Mouse (Mus musculus) neural tube, embryonic 15.5 days (tissue): Measurements from ENCODE around the gene Btn2a2. TPM values are rescaled to one million over a fixed set of nuclear protein-coding genes. Genes with fewer than 3 reads are reported as not detected.

Experiments used
- ATAC-seq: fragments of 200-750 bp; cut with Nextera tagmentation; 2 replicates; pipeline ENCODE4 v1.8.0; 2017; ENCODE audit warnings: mild to moderate bottlenecking, moderate TSS enrichment, moderate library complexity; ENCODE audit not compliant: low FRiP score
- H3K27ac ChIP-seq: fragments of 300-500 bp; sonication (generic); replicated peaks from 2 replicates; pipeline ENCODE4 v1.5.1; 2015; ENCODE audit warnings: mild to moderate bottlenecking, inconsistent platforms
- H3K27me3 ChIP-seq: fragments of 300-500 bp; sonication (generic); replicated peaks from 2 replicates; pipeline ENCODE4 v1.6.1; 2015; ENCODE audit warnings: inconsistent platforms
- H3K36me3 ChIP-seq: fragments of 300-500 bp; sonication (generic); 2 replicates; pipeline ENCODE4 v1.6.1; 2015; ENCODE audit warnings: inconsistent platforms
- H3K4me1 ChIP-seq: fragments of 300-500 bp; sonication (generic); 2 replicates; pipeline ENCODE4 v1.6.1; 2015; ENCODE audit warnings: inconsistent platforms
- H3K4me2 ChIP-seq: fragments of 300-500 bp; sonication (generic); 2 replicates; pipeline ENCODE4 v1.6.1; 2015; ENCODE audit warnings: inconsistent platforms, mild to moderate bottlenecking, moderate library complexity
- H3K4me3 ChIP-seq: fragments of 300-500 bp; sonication (generic); replicated peaks from 2 replicates; pipeline ENCODE4 v1.5.1; 2015; ENCODE audit warnings: mild to moderate bottlenecking, inconsistent platforms
- H3K9ac ChIP-seq: fragments of 300-500 bp; sonication (generic); replicated peaks from 2 replicates; pipeline ENCODE4 v1.6.1; 2015; ENCODE audit warnings: mild to moderate bottlenecking, inconsistent platforms
- H3K9me3 ChIP-seq: fragments of 300-500 bp; sonication (generic); replicated peaks from 2 replicates; pipeline ENCODE4 v1.6.1; 2016; ENCODE audit warnings: inconsistent platforms
- WGBS: fragments of 180-500 bp; shearing (Covaris S2); methylation state at CpG from one replicate; pipeline ENCODE4 v1.1.7; 2015; ENCODE audit warnings: mixed read lengths; 5-methylcytosine and 5-hydroxymethylcytosine counted together
- polyA plus RNA-seq: library from polyadenylated mRNA; unstranded; fragments of >200 nt; fragmentation: Nextera tagmentation; extraction: Ambion mirVana; gene quantifications from 2 replicates; pipeline ENCODE4 v1.2.1, GENCODE M21; 2015

The Btn2a2 gene
- polyA plus RNA-seq, 1 experiment from 2014 or later, result 0.14 TPM

DNA sequence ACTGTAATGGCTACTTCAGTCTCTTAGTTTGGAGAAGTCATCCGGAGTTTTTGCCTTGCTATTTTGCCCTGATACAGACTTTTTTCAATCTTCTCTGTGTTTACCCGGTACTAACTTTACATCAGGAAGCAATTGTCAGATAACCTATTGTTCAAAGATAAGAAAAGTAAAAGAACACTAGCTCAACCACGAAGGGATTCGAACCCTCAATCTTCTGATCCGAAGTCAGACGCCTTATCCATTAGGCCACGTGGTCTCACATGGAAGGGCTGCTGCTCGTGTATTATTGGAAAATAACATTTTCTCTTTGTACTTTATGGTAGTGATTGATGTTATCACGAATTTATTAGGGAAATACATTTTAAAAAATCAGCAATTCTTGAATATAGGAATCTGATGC lies 15.1 kb upstream of the Btn2a2 start:
- peaks cover 7% of the 10 kb centered on the region for H3K4me1 ChIP-seq
- no peak overlapping the region for H3K9ac ChIP-seq
- ATAC-seq, result no peak
- peak overlapping the region; percentile 34 for H3K4me2 ChIP-seq
- no peak overlapping the region for H3K27ac ChIP-seq
- WGBS, result under 1% methylated on average over 9 of the region's 9 CpGs
- H3K4me3 ChIP-seq, result 0 out of 2 replicates have a peak overlapping the region, but pooled peaks have one; percentile 3
- no peaks in the 10 kb centered on the region for H3K9me3 ChIP-seq
- H3K27me3 ChIP-seq, result peaks cover 3% of the 10 kb centered on the region
- no peaks in the 10 kb centered on the region for H3K36me3 ChIP-seq

DNA sequence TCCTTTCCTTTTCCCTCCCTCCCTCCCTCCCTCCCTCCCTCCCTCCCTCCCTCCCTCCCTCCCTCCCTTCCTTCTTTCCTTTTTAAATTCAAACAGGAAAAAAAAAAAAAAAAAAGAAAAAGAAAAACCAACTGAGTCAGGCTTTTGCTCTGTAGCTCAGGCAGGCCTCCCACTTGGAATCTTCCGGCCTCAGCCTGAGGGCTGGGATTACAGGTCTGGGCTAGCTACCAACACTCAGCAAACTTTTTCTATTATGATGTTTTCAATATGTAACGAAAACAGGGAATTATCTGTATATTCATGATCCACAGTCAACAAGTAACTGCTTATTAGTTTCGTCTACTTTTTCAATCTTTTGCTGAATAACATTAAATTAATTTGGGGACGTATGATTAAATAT lies 14.3 kb upstream of the Btn2a2 start:
- ATAC-seq, result no peak

DNA sequence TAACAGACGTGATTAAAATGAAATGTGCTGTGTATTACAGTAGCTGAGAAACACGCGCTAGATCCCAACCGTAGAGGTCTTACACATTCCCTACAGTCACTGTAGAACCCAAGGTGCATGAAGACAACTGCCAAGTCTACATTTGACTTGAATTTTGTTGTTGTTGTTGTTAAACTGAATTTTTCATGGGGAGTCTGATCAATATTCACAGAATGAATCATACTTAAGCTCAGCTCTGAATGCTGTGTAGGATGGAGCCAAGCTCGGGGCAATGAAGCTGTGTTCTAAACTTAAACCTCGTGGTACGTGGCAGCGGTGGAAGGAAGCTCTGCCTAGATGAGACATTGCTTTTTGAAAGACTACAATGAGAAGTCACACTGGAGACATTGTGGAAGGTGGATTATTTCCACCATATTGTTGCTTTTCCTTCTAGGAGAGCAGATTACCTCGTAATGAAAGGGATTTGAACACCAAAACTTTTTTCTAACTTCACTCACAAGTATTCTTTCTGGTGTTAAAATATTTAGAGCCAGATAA lies 13.4 kb upstream of the Btn2a2 start:
- Histone ChIP-seq H3K4me3 (no peak overlapping the region), H3K27me3 (peaks cover 13% of the 10 kb centered on the region), H3K4me2 (no peak overlapping the region), H3K36me3 (no peaks in the 10 kb centered on the region), H3K4me1 (peaks cover 18% of the 10 kb centered on the region), H3K27ac (no peak overlapping the region), H3K9ac (no peak overlapping the region), H3K9me3 (no peaks in the 10 kb centered on the region)
- WGBS, result 41% methylated on average over 9 of the region's 9 CpGs
- no peak for ATAC-seq

More for the DNA sequence above, 14.3 kb upstream of the Btn2a2 start:
- H3K9ac ChIP-seq, result no peak overlapping the region
- peaks cover 15% of the 10 kb centered on the region for H3K4me1 ChIP-seq
- H3K4me3 ChIP-seq, result no peak overlapping the region
- 54% methylated on average over 4 of the region's 4 CpGs for WGBS
- peaks cover 10% of the 10 kb centered on the region for H3K27me3 ChIP-seq
- no peaks in the 10 kb centered on the region for H3K9me3 ChIP-seq
- H3K4me2 ChIP-seq, result no peak overlapping the region
- H3K36me3 ChIP-seq, result no peaks in the 10 kb centered on the region
- H3K27ac ChIP-seq, result no peak overlapping the region

- Histone ChIP-seq H3K4me2 (no peak overlapping the region), H3K9ac (no peak overlapping the region), H3K27me3 (peaks cover 14% of the 10 kb centered on the region), H3K36me3 (no peaks in the 10 kb centered on the region), H3K4me3 (no peak overlapping the region), H3K4me1 (peaks cover 18% of the 10 kb centered on the region), H3K9me3 (no peaks in the 10 kb centered on the region), H3K27ac (no peak overlapping the region)
- WGBS, result 25% methylated on average over 5 of the region's 5 CpGs
- ATAC-seq, result no peak
Observed at GRCm38 (mm10) chr13:23501511-23501910, 12.9 kb upstream of the Btn2a2 start.

- 1% methylated on average over 17 of the region's 17 CpGs for WGBS
- H3K4me2 ChIP-seq, result no peak overlapping the region
Observed at GRCm38 (mm10) chr13:23500424-23501200, 12.0 kb upstream of the Btn2a2 start.

DNA sequence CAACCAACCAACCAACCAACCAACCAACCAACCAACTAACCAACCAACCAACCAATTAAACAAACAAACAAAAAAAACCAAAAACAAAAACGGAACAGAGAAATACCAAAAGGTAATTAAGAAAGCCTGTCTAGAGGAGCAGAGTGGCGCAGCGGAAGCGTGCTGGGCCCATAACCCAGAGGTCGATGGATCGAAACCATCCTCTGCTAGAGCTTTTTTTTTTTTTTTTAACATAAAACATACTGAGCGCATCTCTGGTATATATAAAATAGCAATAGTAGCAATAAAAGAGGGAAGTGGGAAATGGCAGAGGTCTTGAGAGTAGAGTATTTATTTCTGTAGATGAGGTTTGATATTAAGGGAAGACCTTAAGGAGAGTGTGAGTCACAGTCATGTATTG lies 11.3 kb upstream of the Btn2a2 start:
- no peaks in the 10 kb centered on the region for H3K9me3 ChIP-seq
- WGBS, result 8% methylated on average over 7 of the region's 7 CpGs
- H3K36me3 ChIP-seq, result no peaks in the 10 kb centered on the region
- peaks cover 12% of the 10 kb centered on the region for H3K27me3 ChIP-seq
- no peak overlapping the region for H3K4me2 ChIP-seq
- H3K4me3 ChIP-seq, result no peak overlapping the region
- H3K4me1 ChIP-seq, result peaks cover 12% of the 10 kb centered on the region; the same call in 1 of the 2 replicates
- no peak for ATAC-seq
- no peak overlapping the region for H3K27ac ChIP-seq
- H3K9ac ChIP-seq, result no peak overlapping the region

More at GRCm38 (mm10) chr13:23500424-23501200, 12.0 kb upstream of the Btn2a2 start:
- Histone ChIP-seq H3K4me1 (peaks cover 13% of the 10 kb centered on the region), H3K36me3 (no peaks in the 10 kb centered on the region), H3K9ac (no peak overlapping the region), H3K27me3 (peaks cover 12% of the 10 kb centered on the region), H3K9me3 (no peaks in the 10 kb centered on the region), H3K27ac (no peak overlapping the region), H3K4me3 (no peak overlapping the region)
- peak; percentile 74 for ATAC-seq

DNA sequence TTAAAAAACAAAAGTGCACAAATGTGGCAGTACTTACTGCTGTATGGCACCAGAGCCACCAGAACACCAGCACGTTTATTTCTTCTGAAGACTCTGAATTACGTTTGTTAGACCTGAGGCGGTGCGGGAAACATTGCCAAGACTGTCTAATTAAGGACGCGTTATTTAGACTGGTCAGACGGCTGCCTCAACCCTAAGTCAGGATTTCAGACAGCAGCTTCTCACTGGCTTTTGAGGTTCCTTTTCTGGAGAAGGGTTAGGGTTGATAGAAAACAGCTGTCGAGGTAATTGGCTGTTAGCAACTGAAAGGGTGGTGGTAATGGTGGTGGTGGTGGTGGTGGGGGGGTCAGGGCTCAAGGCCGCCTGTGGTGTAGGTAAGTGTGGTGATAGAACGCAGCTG lies 10.0 kb upstream of the Btn2a2 start:
- no peak overlapping the region for H3K27ac ChIP-seq
- H3K9ac ChIP-seq, result no peak overlapping the region
- peak overlapping the region; percentile 30 for H3K4me3 ChIP-seq
- H3K27me3 ChIP-seq, result peaks cover 12% of the 10 kb centered on the region
- 10% methylated on average over 10 of the region's 10 CpGs for WGBS
- H3K36me3 ChIP-seq, result no peaks in the 10 kb centered on the region
- H3K4me2 ChIP-seq, result peak overlapping the region; percentile 49
- H3K4me1 ChIP-seq, result peaks cover 12% of the 10 kb centered on the region; the same call in 1 of the 2 replicates
- ATAC-seq, result no peak
- H3K9me3 ChIP-seq, result no peaks in the 10 kb centered on the region

DNA sequence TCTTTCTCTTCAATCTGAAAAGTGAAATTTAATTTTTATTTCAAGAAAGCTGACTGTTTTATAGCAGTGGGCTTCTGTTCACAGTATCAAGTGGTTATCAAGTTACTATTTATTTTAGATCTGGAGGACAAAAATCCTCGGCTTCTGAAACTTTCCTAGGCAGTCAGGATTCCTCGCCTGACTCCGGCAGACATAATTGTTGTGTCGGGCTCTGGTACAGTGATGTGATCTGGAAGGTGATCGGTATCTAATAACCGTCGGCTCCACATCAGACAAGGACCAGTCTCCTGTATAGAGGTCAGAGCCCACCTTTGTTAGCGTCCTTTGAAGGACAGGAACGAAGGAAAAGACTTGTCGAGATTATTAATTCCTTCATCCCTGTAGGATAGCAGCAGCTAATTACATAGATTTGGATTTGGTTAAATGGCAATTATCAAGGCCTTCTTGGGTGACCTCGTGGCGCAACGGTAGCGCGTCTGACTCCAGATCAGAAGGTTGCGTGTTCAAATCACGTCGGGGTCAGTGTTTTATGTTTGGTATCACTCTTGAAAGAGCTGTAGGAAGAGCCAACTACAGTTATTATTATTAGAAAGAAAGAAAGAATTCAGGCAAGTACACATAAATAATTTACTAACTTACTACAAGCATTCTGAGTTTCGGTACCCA lies 9.1 kb upstream of the Btn2a2 start:
- peaks cover 12% of the 10 kb centered on the region; the same call in 1 of the 2 replicates for H3K4me1 ChIP-seq
- no peak for ATAC-seq
- peak overlapping the region; percentile 49 for H3K4me2 ChIP-seq
- H3K9ac ChIP-seq, result no peak overlapping the region
- H3K9me3 ChIP-seq, result no peaks in the 10 kb centered on the region
- H3K4me3 ChIP-seq, result peak overlapping the region; percentile 30
- H3K27ac ChIP-seq, result no peak overlapping the region
- H3K27me3 ChIP-seq, result peaks cover 12% of the 10 kb centered on the region
- no peaks in the 10 kb centered on the region for H3K36me3 ChIP-seq
- 7% methylated on average over 19 of the region's 19 CpGs for WGBS

GRCm38 (mm10) chr13:23495526-23495925 lies 6.9 kb upstream of the Btn2a2 start:
- Histone ChIP-seq H3K9ac (no peak overlapping the region), H3K27me3 (peaks cover 12% of the 10 kb centered on the region), H3K4me3 (no peak overlapping the region), H3K9me3 (no peaks in the 10 kb centered on the region), H3K4me2 (no peak overlapping the region), H3K27ac (no peak overlapping the region), H3K4me1 (peaks cover 17% of the 10 kb centered on the region), H3K36me3 (no peaks in the 10 kb centered on the region)
- 80% methylated on average over 6 of the region's 6 CpGs for WGBS
- no peak for ATAC-seq

- H3K4me3 ChIP-seq, result peak overlapping the region; percentile 26
- WGBS, result 4% methylated on average over 14 of the region's 14 CpGs
Observed at GRCm38 (mm10) chr13:23491990-23492389, 3.3 kb upstream of the Btn2a2 start.

GRCm38 (mm10) chr13:23491263-23491662 lies 2.6 kb upstream of the Btn2a2 start:
- no peak overlapping the region for H3K9ac ChIP-seq
- no peaks in the 10 kb centered on the region for H3K9me3 ChIP-seq
- H3K4me1 ChIP-seq, result peaks cover 12% of the 10 kb centered on the region
- ATAC-seq, result no peak
- no peak overlapping the region for H3K4me3 ChIP-seq
- no peak overlapping the region for H3K27ac ChIP-seq
- WGBS, result 12% methylated on average over 1 of the region's 1 CpGs
- no peaks in the 10 kb centered on the region for H3K36me3 ChIP-seq
- H3K27me3 ChIP-seq, result no peaks in the 10 kb centered on the region
- no peak overlapping the region for H3K4me2 ChIP-seq

More at GRCm38 (mm10) chr13:23491990-23492389, 3.3 kb upstream of the Btn2a2 start:
- no peaks in the 10 kb centered on the region for H3K36me3 ChIP-seq
- ATAC-seq, result no peak
- no peak overlapping the region for H3K27ac ChIP-seq
- peaks cover 12% of the 10 kb centered on the region for H3K4me1 ChIP-seq
- H3K27me3 ChIP-seq, result 0 out of 2 replicates have a peak, but pooled peaks cover under 1% of the 10 kb centered on the region
- peak overlapping the region; percentile 48 for H3K4me2 ChIP-seq
- no peak overlapping the region for H3K9ac ChIP-seq
- H3K9me3 ChIP-seq, result no peaks in the 10 kb centered on the region
